Mouse (Mus musculus) fibroblast of lung, adult 2 months (primary cell): ENCODE data around the gene Lrg1.
A peak's percentile ranks its signal among the peaks of the same experiment; 100 is the strongest.

Experiments
- DNase-seq: peaks from one replicate; pipeline ENCODE4 v3.0.0-alpha.2; 2011; ENCODE audit warnings: low read depth

Lrg1 gene

GRCm38 (mm10) chr17:56074097-56074826, 47.5 kb downstream of the Lrg1 start:
- peak; percentile 76 for DNase-seq

- DNase-seq, result no peak
Measured at GRCm38 (mm10) chr17:56072243-56072642, 49.6 kb downstream of the Lrg1 start.

GRCm38 (mm10) chr17:56071126-56071525, 50.7 kb downstream of the Lrg1 start:
- DNase-seq, result no peak
